Mouse (Mus musculus) monocyte, adult 5-6 weeks (primary cell): ENCODE data around the gene Scaf11. TPM values are rescaled to one million over a fixed set of nuclear protein-coding genes. Genes with fewer than 3 reads are reported as not detected.
A peak's percentile ranks its signal among the peaks of the same experiment; 100 is the strongest.

Experiments
- ATAC-seq: fragments of 153-309, 156-312 bp; replicated peaks from 2 replicates; pipeline ENCODE4 v1.8.0; 2017; ENCODE audit warnings: mild to moderate bottlenecking; ENCODE audit not compliant: low TSS enrichment, insufficient number of reproducible peaks, severe bottlenecking, poor library complexity, low FRiP score
- total RNA-seq: library from RNA; stranded (forward); fragments of 200-1000, 200-491, 200-594 nt; gene quantifications from 3 replicates; pipeline ENCODE4 v1.2.3, GENCODE M21; 2017

Scaf11 gene
- total RNA-seq, 1 experiment from 2014 or later, result 118 TPM

DNA sequence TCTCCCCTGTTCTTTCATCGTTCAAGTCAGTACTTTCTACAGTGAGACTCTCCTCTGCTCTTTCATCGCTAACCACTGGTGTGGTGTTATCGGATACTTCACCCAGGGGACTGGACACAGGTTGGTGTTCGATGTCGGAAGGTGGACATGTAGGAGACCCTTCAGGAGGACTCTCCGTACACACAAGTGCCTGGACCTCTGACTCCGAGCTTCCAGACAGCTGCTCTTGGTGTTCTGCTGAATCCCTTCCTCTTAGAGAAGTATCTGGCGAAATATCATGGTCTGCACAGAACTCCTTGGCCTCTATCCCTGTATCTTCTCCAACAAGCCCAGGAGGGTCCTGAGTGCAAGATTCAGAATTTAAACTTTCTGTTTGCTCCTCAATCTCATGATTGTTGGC lies 40.7 kb downstream of the Scaf11 start:
- no peak for ATAC-seq

DNA sequence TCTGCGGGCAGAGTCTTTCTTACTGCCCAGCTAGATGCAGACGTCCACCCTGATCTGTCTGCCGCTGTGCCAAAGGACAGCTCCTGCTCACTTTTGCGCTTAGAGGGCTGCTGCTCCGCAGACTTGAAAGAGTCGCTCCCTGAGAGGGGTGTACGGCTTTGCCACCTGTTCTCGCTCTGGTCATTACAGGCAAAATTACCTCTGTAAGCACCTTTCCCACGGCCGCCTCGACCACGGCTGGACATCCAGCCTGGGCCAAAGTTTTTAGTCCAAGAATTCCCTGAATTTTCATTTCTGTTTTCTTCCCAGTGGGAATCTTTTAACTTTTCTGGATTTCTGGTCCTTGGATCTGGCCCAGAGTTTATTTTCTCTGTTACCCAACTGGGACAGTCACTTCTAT lies 42.5 kb downstream of the Scaf11 start:
- ATAC-seq, result no peak

DNA sequence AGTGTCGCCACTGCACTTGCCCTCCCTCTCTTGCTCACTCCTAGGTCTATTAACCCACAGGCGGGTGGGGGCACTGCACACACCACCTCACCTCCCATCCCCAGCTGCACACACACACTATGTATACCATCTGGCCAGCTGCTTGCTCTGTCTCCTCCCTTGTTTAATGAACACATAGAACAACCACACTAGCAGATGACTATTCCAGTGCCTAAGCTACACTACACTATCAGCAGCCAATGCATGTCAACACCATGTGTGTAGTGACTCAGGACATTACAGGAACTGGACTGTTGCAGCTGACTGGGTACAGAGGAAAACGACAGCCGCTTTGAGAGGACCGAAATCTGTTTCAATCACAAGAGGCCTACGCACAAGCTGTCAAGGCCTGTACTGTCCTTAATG lies 51.9 kb downstream of the Scaf11 start:
- ATAC-seq, result no peak

DNA sequence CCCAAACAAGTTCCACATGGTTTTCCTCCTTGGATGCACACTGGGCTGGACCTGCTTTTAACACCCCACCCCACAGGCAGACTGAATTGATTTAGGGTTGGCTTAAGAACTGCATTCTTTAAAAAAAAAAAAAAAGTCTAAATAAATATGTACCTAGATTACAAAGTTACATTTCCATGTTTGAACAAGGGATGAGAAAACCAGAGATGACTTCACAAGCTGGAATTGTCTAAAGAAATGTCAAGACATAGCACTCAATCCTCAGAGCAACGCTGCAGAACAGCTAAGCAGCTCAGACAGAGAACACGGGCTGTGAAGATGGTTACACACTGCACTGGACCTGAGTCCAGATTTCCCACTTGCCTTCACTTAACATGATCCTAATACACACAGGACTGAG lies 53.5 kb downstream of the Scaf11 start:
- ATAC-seq, result no peak

GRCm38 (mm10) chr15:96406253-96406652 lies 54.4 kb downstream of the Scaf11 start:
- no peak for ATAC-seq

GRCm38 (mm10) chr15:96405548-96405947 lies 55.1 kb downstream of the Scaf11 start:
- no peak for ATAC-seq

DNA sequence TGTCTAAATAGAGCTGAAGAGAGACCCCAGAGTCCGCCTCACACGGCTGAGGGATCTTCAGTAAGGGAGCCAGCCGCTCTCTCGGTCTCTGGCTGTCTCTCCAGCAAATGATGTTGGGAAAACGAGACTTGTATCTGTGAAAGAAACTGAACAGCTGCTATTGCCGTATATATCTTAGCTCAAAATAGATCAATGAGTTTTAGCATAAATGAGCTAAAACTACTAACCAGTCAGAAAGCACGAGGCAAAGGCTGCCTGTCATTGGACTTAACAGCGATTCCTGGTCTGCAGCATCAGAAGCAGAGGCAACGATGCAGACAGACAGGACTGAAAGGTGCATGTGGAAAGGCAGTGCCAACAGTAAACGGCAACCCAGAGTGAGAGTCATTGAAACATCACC lies 62.3 kb downstream of the Scaf11 start:
- no peak for ATAC-seq

GRCm38 (mm10) chr15:96396641-96397344 lies 63.9 kb downstream of the Scaf11 start:
- ATAC-seq, result no peak

- no peak for ATAC-seq
These were observed 65.6 kb downstream of the Scaf11 start for GRCm38 (mm10) chr15:96395071-96395470.

DNA sequence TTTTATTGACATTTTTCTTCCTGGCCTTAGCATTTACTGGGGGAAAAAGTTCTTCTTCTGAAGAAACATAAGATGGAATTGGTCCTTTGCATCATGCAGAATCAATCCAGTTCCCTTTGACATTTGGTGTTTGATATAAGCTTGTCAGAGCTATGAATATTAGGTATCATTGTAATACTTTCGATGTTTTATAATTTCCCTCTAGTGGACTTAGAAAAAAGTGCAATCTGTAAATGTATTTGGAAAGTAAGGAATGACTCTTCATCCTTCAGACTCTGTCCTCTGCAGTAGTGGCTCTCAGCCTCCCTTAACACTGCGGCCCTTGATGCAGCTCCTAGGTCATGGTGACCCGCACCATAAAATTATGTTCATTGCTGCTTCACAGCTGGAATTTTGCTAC lies 67.8 kb downstream of the Scaf11 start:
- ATAC-seq, result no peak

DNA sequence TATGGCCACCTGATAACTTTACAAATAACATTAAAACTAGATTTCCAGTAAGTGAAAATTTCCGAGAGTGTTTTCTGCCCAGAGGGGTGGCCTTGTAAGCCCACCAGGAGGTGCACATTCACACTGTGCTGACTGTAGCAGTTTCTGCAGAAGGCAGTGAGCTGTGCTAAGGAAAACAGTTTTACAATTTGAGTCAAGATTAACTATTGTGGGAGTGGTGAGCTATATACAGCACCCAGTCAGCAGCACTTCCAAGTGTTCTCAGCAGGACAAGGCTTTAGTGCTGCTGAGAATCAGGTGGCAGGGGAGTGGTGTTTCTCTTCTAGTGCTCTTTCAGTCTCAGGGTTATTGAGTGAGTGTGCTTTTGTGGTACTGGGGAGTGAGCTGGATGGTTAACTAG lies 72.1 kb downstream of the Scaf11 start:
- ATAC-seq, result no peak

GRCm38 (mm10) chr15:96382223-96382622 lies 78.4 kb downstream of the Scaf11 start:
- no peak for ATAC-seq

GRCm38 (mm10) chr15:96377701-96378100 lies 82.9 kb downstream of the Scaf11 start:
- no peak for ATAC-seq

GRCm38 (mm10) chr15:96377263-96377662 lies 83.4 kb downstream of the Scaf11 start:
- ATAC-seq, result peak; percentile 63; the same call in 1 of the 2 replicates

- no peak for ATAC-seq
These were observed 84.4 kb downstream of the Scaf11 start for GRCm38 (mm10) chr15:96376214-96376613.

- ATAC-seq, result no peak
These were observed 87.5 kb downstream of the Scaf11 start for GRCm38 (mm10) chr15:96373161-96373560.

DNA sequence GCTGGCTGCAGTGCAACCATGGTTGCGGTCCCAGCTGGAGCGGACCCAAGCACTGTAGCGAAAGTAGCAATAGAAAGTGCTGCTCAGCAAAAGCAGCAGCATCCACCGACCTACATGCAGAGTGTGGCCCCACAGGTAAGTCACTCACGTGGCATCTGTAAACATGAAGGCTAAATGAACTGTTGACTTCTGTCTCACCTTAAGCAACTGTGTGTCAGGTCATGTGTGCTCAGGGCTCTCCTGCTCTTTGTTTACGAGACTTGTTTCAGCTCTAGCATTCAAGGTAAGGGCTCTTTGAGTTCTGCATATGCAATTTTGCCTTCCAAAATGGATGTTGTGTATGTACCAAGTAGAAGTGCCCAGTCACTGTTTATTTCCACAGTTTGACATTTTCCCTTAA lies 88.0 kb downstream of the Scaf11 start:
- no peak for ATAC-seq

DNA sequence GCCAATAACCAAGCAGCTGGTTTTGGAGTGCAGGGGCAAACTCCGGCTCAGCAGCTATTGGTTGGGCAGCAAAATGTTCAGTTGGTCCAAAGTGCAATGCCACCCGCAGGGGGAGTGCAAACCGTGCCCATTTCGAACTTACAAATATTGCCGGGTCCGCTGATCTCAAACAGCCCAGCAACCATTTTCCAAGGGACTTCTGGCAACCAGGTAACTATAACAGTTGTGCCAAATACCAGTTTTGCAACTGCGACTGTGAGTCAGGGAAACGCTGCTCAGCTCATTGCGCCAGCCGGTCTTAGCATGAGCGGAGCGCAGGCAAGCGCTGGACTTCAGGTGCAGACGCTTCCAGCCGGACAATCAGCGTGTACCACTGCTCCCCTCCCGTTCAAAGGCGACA lies 89.3 kb downstream of the Scaf11 start:
- no peak for ATAC-seq

GRCm38 (mm10) chr15:96366176-96366963 lies 94.3 kb downstream of the Scaf11 start:
- ATAC-seq, result no peak

- no peak for ATAC-seq
These were observed 95.3 kb downstream of the Scaf11 start for GRCm38 (mm10) chr15:96365351-96365750.
